Mouse (Mus musculus) activated CD4-positive, CD25-positive, alpha-beta regulatory T cell, adult 9 weeks (primary cell): ENCODE results near the gene Clk4. TPM values are rescaled to one million over a fixed set of nuclear protein-coding genes. Genes with fewer than 3 reads are reported as not detected.

Experiments used
- polyA plus RNA-seq: library from polyadenylated mRNA; unstranded; fragments of 100-300 nt; shearing (Covaris generic); gene quantifications from one replicate; pipeline ENCODE4 v1.2.1, GENCODE M21; 2017

The Clk4 gene
- polyA plus RNA-seq = 244 TPM

GRCm38 (mm10) chr11:51261680-51262219, at the start of gene Clk4:
Gene Clk4, plus strand, starts transcription at chr11:51261730.

DNA sequence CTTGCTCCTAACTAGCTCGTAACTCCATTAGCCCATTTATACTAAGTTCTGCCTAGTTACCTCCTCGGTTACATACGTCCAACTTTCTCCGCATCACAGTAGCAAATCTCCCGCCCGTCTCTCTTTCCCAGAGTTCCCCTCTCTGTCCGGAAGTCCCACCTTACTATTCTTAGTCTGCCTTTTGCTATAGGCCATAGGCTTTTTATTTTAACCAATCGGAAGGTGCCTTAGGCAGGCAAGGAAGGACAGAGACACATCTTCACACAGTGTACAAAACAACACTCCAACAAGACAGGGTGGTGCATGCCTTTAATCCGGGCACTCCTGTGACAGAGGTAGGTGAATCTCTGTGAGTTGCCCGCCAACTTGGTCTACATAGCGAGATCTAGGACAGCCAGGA, 41.2 kb upstream of the Clk4 start, which contains the start of gene Gm12569:
Gene Gm12569, plus strand, starts transcription at position 166 of the 400 bp plus-strand sequence.

GRCm38 (mm10) chr11:51262342-51263285, 1.1 kb downstream of the Clk4 start, which contains the start of gene BC049762:
Gene BC049762, minus strand, starts transcription at chr11:51263046.

DNA sequence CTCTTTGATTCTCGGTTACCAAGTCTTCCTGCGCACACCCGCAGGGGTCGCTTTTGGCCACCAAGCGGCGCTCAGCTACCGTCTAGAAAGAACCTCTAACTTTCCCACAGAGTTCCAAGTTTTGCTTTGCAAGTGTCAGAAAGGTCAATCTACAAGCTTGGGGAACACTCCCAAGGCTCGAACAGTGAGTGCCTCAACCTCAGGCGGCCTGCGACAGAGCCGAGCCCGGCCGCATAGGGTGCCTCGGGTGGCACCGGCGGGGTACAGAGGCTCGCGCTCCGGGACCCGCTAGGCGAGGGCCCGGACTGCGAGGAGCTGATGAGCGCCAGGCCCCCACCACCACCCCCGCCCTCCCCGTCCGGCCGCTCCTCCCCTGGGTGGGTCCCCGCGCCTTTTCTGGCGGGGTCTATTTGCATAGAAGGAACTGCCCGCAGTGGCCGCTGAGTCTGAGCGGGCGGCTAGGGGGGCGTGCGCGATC, 28.1 kb downstream of the Clk4 start, which contains the start of gene Col23a1:
Gene Col23a1, plus strand, starts transcription at position 357 of the 478 bp plus-strand sequence.

Other genes starting within 250 kb of the Clk4 start
- 0.10 TPM for gene Olfr54, start 247.5 kb upstream of the Clk4 start, polyA plus RNA-seq
- gene Olfr1375, start 213.6 kb upstream of the Clk4 start, polyA plus RNA-seq = not detected
- not detected for gene Zfp354a, start 202.5 kb upstream of the Clk4 start, polyA plus RNA-seq
- gene Gm12569, start 41.3 kb upstream of the Clk4 start, polyA plus RNA-seq = not detected
- gene BC049762, start 1.3 kb downstream of the Clk4 start, polyA plus RNA-seq = not detected
- 2.2 TPM for gene Col23a1, start 28.2 kb downstream of the Clk4 start, polyA plus RNA-seq